Mouse (Mus musculus) heart, postnatal 0 days (tissue): Measurements from ENCODE around the gene Col1a2. TPM values are rescaled to one million over a fixed set of nuclear protein-coding genes. Genes with fewer than 3 reads are reported as not detected.

ENCODE experiments used
- ATAC-seq: fragments of 200-750 bp; cut with Nextera tagmentation; 2 replicates; pipeline ENCODE4 v1.8.0; 2017; ENCODE audit warnings: low read depth, moderate number of reproducible peaks, moderate library complexity; ENCODE audit not compliant: insufficient read depth
- DNase-seq: peaks from one replicate; pipeline ENCODE4 v3.0.0-alpha.2; 2016; ENCODE audit warnings: low spot score
- H3K27ac ChIP-seq: fragments of 300-500 bp; sonication (generic); 2 replicates; pipeline ENCODE4 v1.5.1; 2014; ENCODE audit warnings: low read depth, mild to moderate bottlenecking
- H3K27me3 ChIP-seq: fragments of 300-500 bp; sonication (generic); 2 replicates; pipeline ENCODE4 v1.6.1; 2014; ENCODE audit warnings: low read length, mixed read lengths; ENCODE audit not compliant: control insufficient read depth, insufficient read depth
- H3K36me3 ChIP-seq: fragments of 300-500 bp; sonication (generic); replicated peaks from 2 replicates; pipeline ENCODE4 v1.6.1; 2014; ENCODE audit warnings: low read length, mixed read lengths; ENCODE audit not compliant: control insufficient read depth, insufficient read depth
- H3K4me1 ChIP-seq: fragments of 300-500 bp; sonication (generic); 2 replicates; pipeline ENCODE4 v1.6.1; 2014; ENCODE audit warnings: antibody characterized with exemption; ENCODE audit not compliant: control insufficient read depth, insufficient read depth
- H3K4me2 ChIP-seq: fragments of 300-500 bp; sonication (generic); 2 replicates; pipeline ENCODE4 v1.6.1; 2014; ENCODE audit warnings: low read depth, mild to moderate bottlenecking, low read length, moderate library complexity
- H3K4me3 ChIP-seq: fragments of 300-500 bp; sonication (generic); 2 replicates; pipeline ENCODE4 v1.5.1; 2014; ENCODE audit warnings: low read depth, low read length
- H3K9ac ChIP-seq: fragments of 300-500 bp; sonication (generic); replicated peaks from 2 replicates; pipeline ENCODE4 v1.6.1; 2014; ENCODE audit warnings: low read depth, low read length, mixed read lengths
- H3K9me3 ChIP-seq: fragments of 300-500 bp; sonication (generic); replicated peaks from 2 replicates; pipeline ENCODE4 v1.6.1; 2016; ENCODE audit warnings: low read length; ENCODE audit not compliant: control insufficient read depth
- CTCF ChIP-seq: IDR thresholded peaks from 2 replicates; pipeline ENCODE4 v1.5.1; 2016; ENCODE audit warnings: antibody characterized with exemption, control low read depth, low read depth
- EP300 ChIP-seq: IDR thresholded peaks from 2 replicates; pipeline ENCODE4 v1.6.1; 2016; ENCODE audit warnings: antibody characterized with exemption, low read depth
- WGBS: fragments of 180-500 bp; shearing (Covaris S2); extraction: QIAGEN DNeasy Blood & Tissue Kit; methylation state at CpG from one replicate; pipeline ENCODE4 v1.1.7; 2014; 5-methylcytosine and 5-hydroxymethylcytosine counted together
- polyA plus RNA-seq: library from polyadenylated mRNA; unstranded; fragments of >200 nt; fragmentation: Nextera tagmentation; extraction: Ambion mirVana; gene quantifications from 2 replicates; pipeline ENCODE4 v1.2.1, GENCODE M21; 2015
- total RNA-seq: library from RNA; depleted of rRNA; stranded (reverse); fragments of >200 nt; gene quantifications from 2 replicates; pipeline ENCODE4 v1.2.3, GENCODE M21; 2014; ENCODE audit warnings: low replicate concordance

Gene Col1a2
- total and polyA plus RNA-seq, 2 experiments from 2014 or later = 197 to 430 TPM

- Histone ChIP-seq H3K36me3 (no peaks in the 10 kb centered on the region), H3K27ac (no peak overlapping the region), H3K4me3 (no peak overlapping the region), H3K4me1 (no peaks in the 10 kb centered on the region), H3K4me2 (no peak overlapping the region), H3K9me3 (no peaks in the 10 kb centered on the region), H3K27me3 (no peaks in the 10 kb centered on the region), H3K9ac (no peak overlapping the region)
- DNase-seq (no peak), ATAC-seq (no peak)
- TF ChIP-seq EP300 (no peak), CTCF (no peak)
- 51% methylated on average over 3 of the region's 3 CpGs for WGBS
These were observed 16.4 kb downstream of the Col1a2 start for GRCm38 (mm10) chr6:4521031-4521430.

- Histone ChIP-seq H3K27ac (no peak overlapping the region), H3K27me3 (no peaks in the 10 kb centered on the region), H3K9me3 (no peaks in the 10 kb centered on the region), H3K4me3 (no peak overlapping the region), H3K36me3 (0 out of 2 replicates have a peak, but pooled peaks cover 7% of the 10 kb centered on the region), H3K4me2 (no peak overlapping the region), H3K9ac (no peak overlapping the region), H3K4me1 (no peaks in the 10 kb centered on the region)
- ATAC-seq = no peak
- TF ChIP-seq CTCF (no peak), EP300 (no peak)
- DNase-seq = no peak
- 88% methylated on average over 7 of the region's 7 CpGs for WGBS
These were observed 23.8 kb downstream of the Col1a2 start for GRCm38 (mm10) chr6:4528439-4528838.

- Histone ChIP-seq H3K27ac (no peak overlapping the region), H3K4me2 (no peak overlapping the region), H3K27me3 (no peaks in the 10 kb centered on the region), H3K4me3 (no peak overlapping the region), H3K36me3 (0 out of 2 replicates have a peak, but pooled peaks cover 7% of the 10 kb centered on the region), H3K9me3 (no peaks in the 10 kb centered on the region), H3K9ac (no peak overlapping the region), H3K4me1 (no peaks in the 10 kb centered on the region)
- TF ChIP-seq CTCF (no peak), EP300 (no peak)
- WGBS = 62% methylated on average over 4 of the region's 4 CpGs
- DNase-seq (no peak), ATAC-seq (no peak)
These were observed 26.4 kb downstream of the Col1a2 start for GRCm38 (mm10) chr6:4530986-4531385.

GRCm38 (mm10) chr6:4532898-4533297 lies 28.3 kb downstream of the Col1a2 start:
- no peaks in the 10 kb centered on the region for H3K4me1 ChIP-seq
- no peak for DNase-seq
- H3K27me3 ChIP-seq = no peaks in the 10 kb centered on the region
- H3K9ac ChIP-seq = no peak overlapping the region
- no peak for TF ChIP-seq EP300
- TF ChIP-seq CTCF = no peak
- no peak overlapping the region for H3K4me3 ChIP-seq
- 0 out of 2 replicates have a peak, but pooled peaks cover 7% of the 10 kb centered on the region for H3K36me3 ChIP-seq
- H3K9me3 ChIP-seq = no peaks in the 10 kb centered on the region
- H3K4me2 ChIP-seq = no peak overlapping the region
- no peak for ATAC-seq
- 83% methylated on average over 1 of the region's 1 CpGs for WGBS
- no peak overlapping the region for H3K27ac ChIP-seq

GRCm38 (mm10) chr6:4534462-4535079 lies 30.0 kb downstream of the Col1a2 start:
- Histone ChIP-seq H3K27me3 (no peaks in the 10 kb centered on the region), H3K4me2 (no peak overlapping the region), H3K9ac (no peak overlapping the region), H3K36me3 (0 out of 2 replicates have a peak, but pooled peaks cover 7% of the 10 kb centered on the region), H3K27ac (no peak overlapping the region), H3K4me1 (no peaks in the 10 kb centered on the region), H3K4me3 (no peak overlapping the region), H3K9me3 (no peaks in the 10 kb centered on the region)
- 77% methylated on average over 8 of the region's 8 CpGs for WGBS
- DNase-seq (no peak), ATAC-seq (no peak)
- TF ChIP-seq EP300 = no peak
- TF ChIP-seq CTCF = no peak
